Mouse (Mus musculus) cerebellum, adult 18-20 months (tissue): Measurements from ENCODE around the gene Gm43951.
"Not testable (repeated sequence)": the region's sequence is repeated elsewhere in the genome, so short reads cannot be mapped to it uniquely, and the experiment has no call there.

Experiments used
- DNase-seq, 2 experiments: peaks; one replicate each; pipeline ENCODE4 v3.0.0; 2021

Gm43951 gene

DNA sequence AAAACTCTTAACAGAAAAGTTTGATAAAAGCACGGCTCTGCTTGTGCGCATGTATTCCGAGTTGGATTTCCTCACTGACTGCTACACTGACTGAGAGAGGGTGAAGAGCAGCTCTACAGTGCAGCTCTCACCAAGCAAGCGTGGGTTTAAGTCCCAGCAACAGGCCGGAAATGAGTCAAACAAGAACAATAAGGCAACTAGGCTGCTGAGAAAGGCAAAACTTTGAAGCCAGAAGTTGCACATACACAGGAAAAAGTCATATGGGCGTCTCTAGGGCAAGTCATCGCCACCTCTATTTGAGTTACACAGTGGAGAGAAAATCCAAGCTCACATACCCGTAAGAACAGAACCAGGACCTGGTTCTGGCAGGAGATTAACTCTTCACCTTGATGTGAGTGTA, 10.1 kb downstream of the Gm43951 start:
- DNase-seq = no peak

DNA sequence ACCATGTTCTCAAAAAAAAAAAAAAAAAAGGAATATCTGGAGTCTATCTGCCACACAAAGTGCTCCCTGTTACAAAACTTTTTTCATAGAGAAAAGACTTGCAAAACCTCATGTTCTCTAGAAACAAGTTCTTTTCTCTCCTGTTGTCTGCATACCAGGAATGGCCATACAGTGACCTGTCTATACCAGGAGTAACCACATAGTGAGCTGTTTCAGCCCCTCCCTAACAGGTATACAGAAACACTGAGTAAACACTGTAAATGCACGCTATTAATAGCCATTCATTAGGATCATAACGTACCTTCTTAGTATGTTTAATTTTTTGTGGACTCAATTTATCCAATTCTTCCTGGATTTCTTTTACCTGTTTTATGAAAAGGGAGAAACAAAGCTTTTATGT, 12.4 kb downstream of the Gm43951 start:
- DNase-seq = no peak

DNA sequence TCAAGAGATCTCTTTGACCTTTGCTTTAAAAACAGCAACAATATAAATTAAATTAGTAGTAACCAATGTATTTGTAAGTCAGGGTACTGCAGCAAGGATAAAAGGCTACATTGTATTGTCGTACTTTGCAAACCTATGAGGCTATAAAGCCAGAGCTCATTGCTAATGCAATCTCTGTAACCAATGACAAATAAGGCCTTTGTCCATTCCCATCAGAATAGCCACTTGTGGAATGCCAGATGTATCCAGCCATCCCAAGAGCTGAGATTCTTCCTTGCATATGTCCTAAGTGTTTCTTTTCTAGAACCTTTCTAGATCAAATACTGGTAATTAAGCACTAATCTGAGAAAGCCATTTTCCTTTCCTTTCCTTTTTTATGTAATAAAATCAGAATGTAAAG, 15.8 kb downstream of the Gm43951 start:
- DNase-seq = no peak

DNA sequence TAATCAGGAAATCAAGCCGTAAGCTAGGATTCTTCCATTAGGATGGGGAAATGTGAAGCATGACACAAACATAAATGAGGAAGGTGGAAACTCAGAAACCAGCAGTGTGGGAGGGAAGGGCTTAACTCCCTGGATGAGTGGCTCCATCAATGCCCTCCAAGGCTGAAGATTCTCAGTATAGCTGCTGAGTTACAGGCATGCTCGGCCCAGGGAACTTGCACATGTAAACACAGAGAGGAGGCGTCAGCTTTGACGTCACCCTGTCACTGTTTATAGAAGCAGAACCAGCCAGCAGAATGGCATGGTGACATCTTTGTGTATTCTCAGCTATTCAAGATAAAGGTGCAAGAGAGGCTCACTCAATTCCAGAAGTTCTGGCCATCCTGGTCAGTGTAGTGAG, 22.4 kb downstream of the Gm43951 start:
- DNase-seq = no peak

DNA sequence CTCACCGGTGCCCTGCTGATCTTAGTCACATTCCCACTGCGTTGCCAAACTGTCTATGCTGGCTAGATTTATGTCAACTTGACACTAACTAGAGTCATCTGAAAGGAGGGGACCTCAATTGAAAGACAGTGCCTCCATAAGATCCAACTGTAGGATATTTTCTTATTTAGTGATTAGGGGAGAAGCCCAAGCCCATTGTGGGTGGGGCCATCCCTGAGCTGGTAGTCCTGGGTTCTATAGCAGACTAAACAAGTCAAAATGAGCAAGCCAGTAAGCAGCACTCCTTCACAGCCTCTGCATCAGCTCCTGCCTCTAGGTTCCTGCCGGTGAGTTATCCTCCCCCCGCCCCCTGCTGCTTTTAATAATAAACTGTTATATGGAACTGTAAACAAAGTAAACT, 25.5 kb downstream of the Gm43951 start:
- DNase-seq = no peak

DNA sequence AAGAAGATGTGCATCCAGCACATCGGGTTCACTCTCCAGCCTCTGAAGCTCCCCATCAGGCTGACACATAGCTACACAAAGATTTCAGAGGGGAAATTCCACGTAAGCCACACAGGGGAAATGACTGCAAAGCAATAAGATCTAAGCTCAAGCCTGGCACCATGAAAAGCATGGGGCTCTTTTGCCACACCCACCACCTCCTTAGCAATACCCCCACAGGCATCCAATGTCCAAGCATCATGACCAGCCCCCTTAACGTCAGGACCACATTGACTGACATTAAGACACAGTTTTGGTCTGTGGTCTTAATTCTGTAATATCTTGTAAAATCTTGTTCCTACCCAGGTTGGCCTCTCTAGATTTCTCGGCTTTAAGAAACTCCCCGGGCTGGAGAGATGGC, 26.1 kb downstream of the Gm43951 start:
- no peak for DNase-seq

DNA sequence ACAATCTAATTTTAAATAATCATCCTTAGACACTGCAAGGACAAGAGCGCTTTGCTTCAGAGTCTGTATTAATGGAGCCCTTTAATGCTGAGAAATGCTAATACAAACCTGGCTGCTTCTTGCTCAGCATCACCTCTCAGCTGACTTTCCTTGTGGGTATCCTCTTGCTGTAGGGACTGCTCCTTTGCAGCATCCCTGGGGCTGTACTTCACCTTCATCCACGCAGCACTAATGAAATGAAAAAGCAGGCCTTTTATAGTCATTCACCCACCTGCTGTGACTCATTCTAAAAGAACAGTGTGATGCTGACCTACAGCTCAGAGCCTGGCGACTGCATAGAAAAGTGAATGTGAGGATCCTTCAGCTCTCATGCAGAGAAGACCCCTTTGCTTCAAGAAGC, 30.1 kb downstream of the Gm43951 start:
- DNase-seq = no peak

DNA sequence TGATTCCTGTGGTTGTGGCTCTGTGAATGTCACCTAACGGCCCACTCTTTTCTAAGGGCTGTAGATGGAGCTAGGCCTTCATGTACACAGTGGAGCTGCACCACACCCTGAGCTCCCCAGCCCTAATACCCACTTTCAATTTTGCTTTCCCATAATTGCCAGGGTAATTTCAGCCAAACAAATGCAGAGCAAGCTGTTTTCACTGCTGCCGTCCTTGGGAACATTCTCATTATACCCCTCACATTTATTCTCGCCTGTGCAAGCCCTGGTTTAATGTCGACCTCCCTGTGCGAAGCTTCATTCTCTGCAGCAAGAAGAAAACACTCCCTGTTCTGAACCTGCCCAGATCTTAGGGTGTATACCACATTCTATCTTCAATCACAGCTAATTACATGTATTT, 30.7 kb downstream of the Gm43951 start:
- DNase-seq = no peak

DNA sequence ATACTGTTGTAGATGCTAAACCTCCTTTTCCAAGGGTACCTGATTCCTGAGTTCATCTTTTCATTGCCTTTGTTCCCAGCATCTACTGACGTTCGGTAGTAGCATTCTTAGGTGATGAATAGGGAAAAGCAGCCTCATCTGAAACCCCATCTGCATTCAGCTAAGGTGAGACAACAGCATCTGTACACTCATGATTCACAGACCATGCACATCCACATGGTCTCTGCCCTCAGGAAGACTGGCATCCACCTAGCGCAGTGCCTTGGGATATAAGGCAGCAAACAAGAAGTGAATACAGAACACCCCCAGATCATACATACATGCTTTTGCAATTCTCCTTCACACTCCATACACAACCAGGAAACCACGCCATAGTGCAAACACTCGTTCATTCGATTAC, 31.9 kb downstream of the Gm43951 start:
- no peak for DNase-seq

DNA sequence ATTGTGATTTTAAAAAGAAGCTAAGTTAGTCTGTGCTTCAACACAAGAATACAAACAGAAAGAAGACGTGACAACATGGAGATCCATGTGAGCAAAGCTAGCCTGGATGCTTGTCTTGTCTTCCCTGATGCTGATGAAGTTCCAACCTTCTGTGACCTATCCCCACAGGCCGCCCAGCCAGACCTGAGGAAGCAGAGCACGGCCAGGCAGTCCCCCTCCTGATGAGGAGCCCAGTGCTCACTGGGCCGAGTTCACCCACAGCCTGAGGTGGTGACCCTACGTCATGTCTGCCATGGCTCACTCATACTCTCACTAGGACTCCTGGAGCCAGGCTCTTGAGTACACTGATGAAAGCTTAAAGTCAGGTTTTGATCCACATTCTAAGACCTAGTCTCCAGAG, 33.1 kb downstream of the Gm43951 start:
- no peak for DNase-seq

DNA sequence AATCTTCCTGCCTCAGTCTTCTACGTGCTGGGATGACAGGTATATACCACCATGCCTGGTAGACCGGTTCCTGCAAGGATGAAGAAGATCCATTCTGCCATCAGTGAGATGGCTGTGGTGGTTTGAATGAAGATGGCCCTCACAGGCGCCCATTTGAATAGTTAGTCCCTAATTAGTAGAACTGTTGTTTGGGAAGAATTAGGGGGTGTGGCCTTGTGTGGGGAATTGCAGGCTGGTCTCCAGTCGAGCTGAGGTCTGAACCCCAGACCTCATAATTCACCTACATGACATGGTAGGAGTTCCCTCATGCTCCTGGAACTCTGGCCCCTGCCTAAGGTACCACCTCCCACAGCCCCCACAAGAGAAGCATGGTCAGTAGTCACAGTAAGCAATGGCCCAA, 34.7 kb downstream of the Gm43951 start:
- DNase-seq = not testable (repeated sequence)

DNA sequence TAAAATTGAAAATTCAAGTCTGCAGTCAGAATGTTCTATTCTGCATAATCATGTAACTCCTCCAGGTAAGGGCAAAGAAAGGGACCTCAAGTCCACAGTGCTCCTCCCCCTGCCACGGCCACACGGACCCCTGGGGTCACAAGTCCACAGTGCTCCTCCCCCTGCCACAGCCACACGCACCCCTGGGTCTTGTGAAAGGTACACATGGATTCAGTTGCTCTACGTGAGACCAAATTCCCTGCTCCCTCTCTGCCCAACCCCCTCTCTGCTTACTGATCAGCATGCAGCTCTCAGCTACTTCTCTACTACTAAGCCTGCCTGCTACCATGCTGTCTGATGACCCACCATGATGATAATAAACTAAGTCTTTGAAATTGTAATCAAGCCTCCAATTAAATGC, 36.8 kb downstream of the Gm43951 start:
- DNase-seq = no peak

DNA sequence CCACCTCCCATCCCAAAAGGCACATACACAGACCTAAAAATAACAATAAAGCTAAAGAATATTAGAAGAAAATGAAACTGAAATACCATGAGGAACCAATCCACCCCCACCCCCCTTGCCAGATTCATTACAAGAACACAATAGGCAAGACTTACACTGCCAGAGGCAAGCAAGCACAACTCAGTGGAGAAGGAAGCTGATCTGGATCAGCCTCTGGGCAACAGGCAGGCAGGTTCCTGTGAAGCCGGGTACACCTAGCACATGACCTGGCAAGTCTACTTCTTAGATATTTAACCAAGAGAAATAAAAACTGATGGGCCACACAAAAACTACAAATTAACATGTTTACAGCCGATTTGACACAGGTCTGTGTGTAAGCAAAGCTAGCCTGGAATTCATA, 43.4 kb downstream of the Gm43951 start:
- no peak for DNase-seq

DNA sequence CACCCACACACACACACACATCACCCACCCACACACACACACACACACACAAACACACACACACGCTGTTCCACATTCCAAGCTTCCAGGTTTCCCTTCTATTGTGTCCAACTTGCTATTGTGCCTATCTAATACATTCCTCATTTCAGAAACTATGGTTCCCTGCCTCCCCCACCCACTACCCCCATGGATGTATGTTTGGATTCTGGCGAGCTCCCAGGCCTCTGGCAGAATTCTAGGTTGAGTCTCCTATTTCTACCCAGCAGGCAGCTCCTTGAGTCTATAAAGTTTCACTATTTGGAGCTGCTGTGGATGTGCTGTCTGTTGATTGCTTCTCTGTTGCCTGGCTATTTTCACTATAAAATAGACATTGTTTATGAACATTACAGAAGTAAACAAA, 50.0 kb downstream of the Gm43951 start:
- no peak for DNase-seq

DNA sequence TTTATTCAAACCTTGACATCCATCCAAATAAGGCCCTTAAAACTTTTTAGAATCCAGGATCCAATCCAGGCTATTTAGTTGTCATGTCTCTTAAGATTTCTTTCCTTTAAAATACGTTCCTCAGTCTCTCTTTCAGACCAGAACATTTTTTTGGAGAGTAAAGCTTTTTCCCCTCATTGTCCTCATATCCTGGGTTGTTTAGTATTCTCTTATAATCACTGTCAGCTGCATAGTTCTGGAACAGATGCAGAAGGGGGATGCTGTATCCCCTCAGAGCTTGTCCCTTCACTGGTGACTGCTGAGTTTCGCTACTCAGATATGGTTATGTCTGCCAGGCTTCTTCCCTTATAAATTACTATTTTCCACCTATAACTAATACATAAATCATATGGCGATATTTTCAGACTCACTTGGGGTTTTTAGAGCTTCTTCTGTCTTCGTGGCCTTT, 50.6 kb downstream of the Gm43951 start:
- no peak for DNase-seq

DNA sequence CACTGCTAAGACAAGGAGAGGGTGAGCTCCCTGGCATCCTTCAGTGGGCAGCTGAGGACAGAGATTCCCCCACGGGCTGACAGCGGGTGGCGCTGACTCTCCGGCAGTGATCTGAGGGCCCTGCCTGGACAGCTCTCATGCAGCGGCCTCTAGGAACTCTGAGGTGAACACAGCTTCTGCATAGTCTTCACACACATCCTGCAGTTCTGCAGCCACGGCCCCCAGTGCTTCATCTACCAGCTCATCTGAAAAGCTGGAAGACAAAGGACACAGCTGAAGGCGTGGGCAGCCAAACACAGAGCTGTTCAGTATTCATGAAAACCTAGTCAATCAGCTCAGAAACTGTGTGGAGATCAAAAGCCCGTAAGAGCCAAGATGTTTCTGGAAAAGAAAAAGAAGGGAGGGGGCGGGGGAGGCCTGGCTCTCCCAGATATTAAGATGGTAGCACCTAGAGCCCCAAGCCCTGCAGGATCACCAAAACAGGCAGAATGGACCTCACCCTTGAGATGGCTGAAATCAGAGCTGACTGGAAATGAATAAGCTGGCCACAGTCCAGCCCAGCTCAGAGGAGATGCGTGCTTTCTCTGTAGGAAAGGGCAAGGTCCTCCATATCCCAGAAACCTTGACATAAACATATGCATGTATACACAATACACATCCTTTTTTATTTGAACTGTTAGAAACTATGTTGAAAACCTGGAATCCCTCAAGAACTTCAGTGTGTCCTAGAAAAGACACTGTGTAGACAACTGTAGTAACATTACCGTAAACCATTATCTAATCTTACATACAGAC, 51.3 kb downstream of the Gm43951 start:
- DNase-seq = no peak
